Mouse (Mus musculus): ENCODE data around the gene Gorasp1. TPM values are rescaled to one million over a fixed set of nuclear protein-coding genes. Genes with fewer than 3 reads are reported as not detected.

Gene Gorasp1
- total RNA-seq, 2 experiments from 2014 or later = 20.2 to 22.8 TPM

- intact Hi-C loops (cut with DNase I) = no loop called here
- no peak for DNase-seq
Observed at GRCm38 (mm10) chr9:119933675-119934074, 3.7 kb downstream of the Gorasp1 start.

GRCm38 (mm10) chr9:119932358-119932757, 5.0 kb downstream of the Gorasp1 start:
- DNase-seq = no peak
- intact Hi-C loops (cut with DNase I) = no loop called here

GRCm38 (mm10) chr9:119926497-119926896, 10.9 kb downstream of the Gorasp1 start:
- DNase-seq = no peak
- intact Hi-C loops (cut with DNase I) = no loop called here

GRCm38 (mm10) chr9:119925729-119926128, 11.6 kb downstream of the Gorasp1 start:
- peak; percentile 35 for DNase-seq
- intact Hi-C loops (cut with DNase I) = no loop called here

GRCm38 (mm10) chr9:119925120-119925657, 12.2 kb downstream of the Gorasp1 start:
- DNase-seq = no peak
- intact Hi-C loops (cut with DNase I) = no loop called here

- no peak for DNase-seq
- intact Hi-C loops (cut with DNase I) = no loop called here
Observed at GRCm38 (mm10) chr9:119923462-119923861, 13.9 kb downstream of the Gorasp1 start.

GRCm38 (mm10) chr9:119919858-119920257, 17.5 kb downstream of the Gorasp1 start:
- intact Hi-C loops (cut with DNase I) = no loop called here
- DNase-seq = no peak

GRCm38 (mm10) chr9:119913087-119913838, 24.1 kb downstream of the Gorasp1 start:
- no peak for DNase-seq

GRCm38 (mm10) chr9:119909931-119910330, 27.4 kb downstream of the Gorasp1 start:
- DNase-seq = no peak
- intact Hi-C loops (cut with DNase I) = no loop called here

More at GRCm38 (mm10) chr9:119913087-119913838, 24.1 kb downstream of the Gorasp1 start:
- intact Hi-C loops (cut with DNase I) = no loop called here

- DNase-seq = no peak
- intact Hi-C loops (cut with DNase I) = no loop called here
Observed at GRCm38 (mm10) chr9:119908708-119909107, 28.7 kb downstream of the Gorasp1 start.

- no peak for DNase-seq
- intact Hi-C loops (cut with DNase I) = no loop called here
Observed at GRCm38 (mm10) chr9:119902410-119903151, 34.8 kb downstream of the Gorasp1 start.

GRCm38 (mm10) chr9:119899446-119899845, 37.9 kb downstream of the Gorasp1 start:
- intact Hi-C loops (cut with DNase I) = no loop called here
- DNase-seq = no peak

GRCm38 (mm10) chr9:119895040-119895721, 42.2 kb downstream of the Gorasp1 start:
- intact Hi-C loops (cut with DNase I) = no loop called here
- DNase-seq = peak; percentile 18

- intact Hi-C loops (cut with DNase I) = no loop called here
Observed at GRCm38 (mm10) chr9:119894339-119895009, 42.9 kb downstream of the Gorasp1 start, which contains the start of gene Wdr48. TSS of gene Wdr48 (plus strand) at chr9:119894878.

GRCm38 (mm10) chr9:119893881-119894280, 43.5 kb downstream of the Gorasp1 start:
- intact Hi-C loops (cut with DNase I) = no loop called here
- no peak for DNase-seq

More at GRCm38 (mm10) chr9:119894339-119895009, 42.9 kb downstream of the Gorasp1 start, which contains the start of gene Wdr48:
- DNase-seq = peak; percentile 97

GRCm38 (mm10) chr9:119890692-119891091, 46.7 kb downstream of the Gorasp1 start:
- peak; percentile 22 for DNase-seq
- intact Hi-C loops (cut with DNase I) = no loop called here

- no peak for DNase-seq
- intact Hi-C loops (cut with DNase I) = loop anchor here (10.0 kb wide), 2 partner anchors 85 to 425 kb away; no protein-coding TSS in a partner anchor
Observed at GRCm38 (mm10) chr9:119889446-119889845, 47.9 kb downstream of the Gorasp1 start.

- no peak for DNase-seq
- intact Hi-C loops (cut with DNase I) = loop anchor here (10.0 kb wide), 2 partner anchors 84 to 424 kb away; no protein-coding TSS in a partner anchor
Observed at GRCm38 (mm10) chr9:119888843-119889246, 48.5 kb downstream of the Gorasp1 start.

GRCm38 (mm10) chr9:119887144-119887901, 50.0 kb downstream of the Gorasp1 start:
- intact Hi-C loops (cut with DNase I) = loop anchor here (10.0 kb wide), 2 partner anchors 83 to 423 kb away; no protein-coding TSS in a partner anchor
- DNase-seq = no peak

Data from left cerebral cortex, postnatal 4 days (tissue).